8 mouse cellular contexts compared by ENCODE assay signal in genomic region chr8:125053505-125054435, GRCm38 (mm10). TPM values are rescaled to one million over a fixed set of nuclear protein-coding genes. Genes with fewer than 3 reads are reported as not detected.
DNase-seq lines count a peak whose midpoint lies in the region; ATAC-seq lines count a peak whose summit lies in the region.

TSS of gene Disc1 (plus strand) at chr8:125054195.

- peak within 1 kb of the TSS; percentile 42; the same call in 1 of the 2 replicates for H3K27ac ChIP-seq in forebrain, embryonic 12.5 days

- H3K27me3 ChIP-seq in forebrain, embryonic 12.5 days = peaks cover 47% of the 10 kb centered on the region

- H3K36me3 ChIP-seq in forebrain, embryonic 12.5 days (replicated peaks) = no peaks in the 10 kb centered on the region

- H3K9ac ChIP-seq in forebrain, embryonic 12.5 days = peak within 1 kb of the TSS; percentile 58

- WGBS in forebrain, embryonic 12.5 days = 4% methylated on average over 56 of the region's 65 CpGs

- peak within 1 kb of the TSS; percentile 50 for H3K4me3 ChIP-seq in forebrain, embryonic 12.5 days (replicated peaks)

- peaks cover 13% of the 10 kb centered on the region for H3K4me1 ChIP-seq in forebrain, embryonic 12.5 days

- peak; percentile 16 for DNase-seq in kidney, adult 18-20 months
- no peak for DNase-seq in kidney, adult 9 months
- DNase-seq in adrenal gland, adult 2 months = peak; percentile 55
- DNase-seq in heart, postnatal 10 days = peak; percentile 65 to 67
- DNase-seq in layer of hippocampus, postnatal 36 days = peak; percentile 46 to 58
- peak; percentile 75 to 82 for DNase-seq in lung, postnatal 4 days
- peak; percentile 54 for DNase-seq in right cerebral cortex, postnatal 4 days

- H3K9me3 ChIP-seq in forebrain, embryonic 12.5 days = peaks cover 5% of the 10 kb centered on the region; the same call in 1 of the 2 replicates

- ATAC-seq in forebrain, embryonic 12.5 days (ENCODE audit: low FRiP score) = 0 out of 2 replicates have a peak, but pooled peaks have one; percentile 4

- H3K4me2 ChIP-seq in forebrain, embryonic 12.5 days = peak within 1 kb of the TSS; percentile 91

- intact Hi-C loops in heart, postnatal 10 days (cut with DNase I) = loop anchor here (5.0 kb wide), 1 partner anchor 819 kb away; no protein-coding TSS in a partner anchor

RNA-seq across cellular contexts. Expression of gene Disc1, which starts in this region (rescaled TPM):
- 1 to 10 TPM; 1.2 to 1.8 TPM for total RNA-seq in adrenal gland, adult 2 months (2021)
- polyA plus RNA-seq in adrenal gland, adult 2 months (2012; rRNA removed) = 0.79 and 1.1 TPM in 2 replicates
- polyA plus RNA-seq in forebrain, embryonic 12.5 days (2016; fragmentation: Nextera tagmentation; extraction: Ambion mirVana) = 0.63 and 2.3 TPM in 2 replicates
- total RNA-seq in heart, postnatal 10 days (2021) = 1 to 10 TPM; 4.1 to 4.3 TPM
- total RNA-seq in layer of hippocampus, postnatal 36 days (2021) = 1 to 10 TPM; 4.4 to 6.4 TPM
